Mouse (Mus musculus): ENCODE results near the gene Tmem43.

Tmem43 gene

GRCm38 (mm10) chr6:91532661-91533060 lies 59.2 kb downstream of the Tmem43 start:
- in situ Hi-C loops (cut with MboI, MseI), result no loop called here

GRCm38 (mm10) chr6:91533359-91533758 lies 59.9 kb downstream of the Tmem43 start:
- in situ Hi-C loops (cut with MboI, MseI), result no loop called here

- in situ Hi-C loops (cut with MboI, MseI), result no loop called here
Measured at GRCm38 (mm10) chr6:91533771-91534170, 60.3 kb downstream of the Tmem43 start.

GRCm38 (mm10) chr6:91534268-91534667 lies 60.8 kb downstream of the Tmem43 start:
- in situ Hi-C loops (cut with MboI, MseI), result no loop called here

GRCm38 (mm10) chr6:91535231-91535630 lies 61.7 kb downstream of the Tmem43 start:
- in situ Hi-C loops (cut with MboI, MseI), result no loop called here

- in situ Hi-C loops (cut with MboI, MseI), result no loop called here
Measured at GRCm38 (mm10) chr6:91536047-91536765, 62.7 kb downstream of the Tmem43 start.
